Mouse (Mus musculus): Measurements from ENCODE around the gene Hpse.

DNA sequence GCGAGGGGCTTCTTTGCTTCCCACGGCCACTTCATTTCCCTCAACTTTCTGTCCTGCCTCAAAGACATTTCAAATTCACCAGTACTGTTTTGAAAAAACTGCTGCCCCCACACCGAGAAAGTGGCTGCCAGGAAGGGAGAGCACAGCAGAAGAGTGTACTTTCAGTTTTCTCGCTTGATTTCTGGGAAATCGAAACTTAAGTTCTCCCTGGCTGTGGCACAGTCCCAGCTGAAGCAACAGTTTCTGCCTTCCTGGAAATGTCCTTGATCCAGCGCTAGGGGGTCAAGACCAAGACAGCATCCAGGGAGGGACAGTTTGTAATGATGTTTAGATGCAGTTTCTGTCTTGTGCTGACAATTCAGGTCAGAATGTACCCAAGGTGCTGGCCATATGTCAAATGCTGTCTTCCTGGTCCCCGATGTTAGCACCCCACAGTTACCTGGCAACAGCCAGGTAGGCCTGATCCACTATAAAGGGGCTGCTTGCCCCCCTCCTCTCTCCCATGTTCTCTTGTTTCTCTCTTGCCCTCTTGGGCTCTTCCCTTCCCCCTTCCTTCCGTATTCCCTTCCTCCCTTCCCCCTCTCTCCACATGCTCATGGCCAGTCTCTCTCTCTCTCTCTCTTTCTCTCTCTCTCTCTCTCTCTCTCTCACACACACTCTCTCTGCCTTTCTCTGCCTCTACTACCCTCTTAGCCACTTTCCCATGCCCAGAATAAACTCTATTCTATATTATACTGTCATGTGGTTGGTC, 82.5 kb downstream of the Hpse start:
- TF ChIP-seq CTCF (IDR thresholded peaks at IDR 0.05; ENCODE audit: low read depth, low read length) = no peak
- TF ChIP-seq POLR2AphosphoS5 (IDR thresholded peaks at IDR 0.05; ENCODE audit: insufficient replicate concordance, low read depth, low read length) = no peak

Data from G1E (cell line).